Mouse (Mus musculus): ENCODE measurements at regions not wholly inside any gene's neighbourhood (a gene's known extent, or its start where the extent isn't known, plus 50 kb on each side); places are given as distances from the start of the nearest gene placed in this dataset.

DNA sequence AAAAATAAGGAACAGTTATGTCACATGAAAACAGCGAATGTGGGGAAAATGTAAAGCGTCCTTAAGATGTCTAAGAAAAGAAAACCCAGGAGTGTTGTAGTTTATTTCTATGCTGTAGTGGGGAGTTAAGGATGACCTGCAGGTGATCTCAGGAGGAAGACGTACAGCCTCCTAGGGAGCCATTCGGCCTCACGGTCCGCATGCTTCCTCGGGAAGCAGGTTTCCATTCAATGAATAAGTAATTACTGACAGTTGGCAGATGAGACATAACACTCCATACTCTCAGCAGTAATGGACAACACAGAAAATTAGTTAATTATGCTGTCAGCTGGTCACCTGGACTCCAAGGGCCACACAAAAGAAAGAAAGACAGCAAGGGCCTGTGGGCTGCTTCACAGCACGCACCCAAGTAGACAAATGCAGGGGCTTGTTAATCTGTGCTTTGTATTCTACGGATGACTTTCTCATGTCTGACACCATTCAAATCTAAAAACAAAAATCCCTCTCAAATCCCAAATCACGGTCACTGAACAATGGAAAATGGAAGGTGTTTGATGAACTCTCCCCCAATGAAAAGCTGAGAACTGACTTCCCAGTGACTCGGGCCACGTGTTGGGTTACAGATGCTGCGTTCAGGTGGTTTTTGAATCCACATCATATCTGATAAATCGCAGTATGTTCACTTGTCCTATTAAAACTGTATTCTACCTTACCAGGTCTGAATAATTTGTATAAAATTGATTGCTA, 193.5 kb downstream of the Gm11361 start:
- no peak for TF ChIP-seq CTCF (IDR thresholded peaks at IDR 0.05; ENCODE audit: borderline replicate concordance, control insufficient read depth, extremely low read depth, insufficient read depth, low read length, poor library complexity)
- no peak for TF ChIP-seq POLR2A (IDR thresholded peaks at IDR 0.05; ENCODE audit: control insufficient read depth, extremely low read depth, insufficient read depth, low read length, poor library complexity)

All from thymus, adult 2 months (tissue).